Mouse (Mus musculus) thymus, adult 2 months (tissue): ENCODE measurements at regions not wholly inside any gene's neighbourhood (a gene's known extent, or its start where the extent isn't known, plus 50 kb on each side); places are given as distances from the start of the nearest gene placed in this dataset.

Experiments used
- CTCF ChIP-seq: fragments of 200-500 bp; IDR thresholded peaks from 2 replicates; pipeline ENCODE4 v1.5.1; 2012; ENCODE audit warnings: mild to moderate bottlenecking, control low read depth, low read length, moderate library complexity, borderline replicate concordance; ENCODE audit not compliant: control insufficient read depth, poor library complexity, insufficient read depth; ENCODE audit errors: extremely low read depth
- POLR2A ChIP-seq: fragments of 200-500 bp; IDR thresholded peaks from 2 replicates; pipeline ENCODE4 v1.6.1; 2012; ENCODE audit warnings: mild to moderate bottlenecking, low read length, control low read depth, moderate library complexity; ENCODE audit not compliant: control insufficient read depth, poor library complexity, insufficient read depth; ENCODE audit errors: extremely low read depth

- TF ChIP-seq POLR2A (no peak), CTCF (no peak)
These were observed 181.3 kb downstream of the Gm19935 start for GRCm38 (mm10) chr8:90635766-90636492.
